Mouse (Mus musculus): ENCODE measurements around the gene Adcy2.

The Adcy2 gene

DNA sequence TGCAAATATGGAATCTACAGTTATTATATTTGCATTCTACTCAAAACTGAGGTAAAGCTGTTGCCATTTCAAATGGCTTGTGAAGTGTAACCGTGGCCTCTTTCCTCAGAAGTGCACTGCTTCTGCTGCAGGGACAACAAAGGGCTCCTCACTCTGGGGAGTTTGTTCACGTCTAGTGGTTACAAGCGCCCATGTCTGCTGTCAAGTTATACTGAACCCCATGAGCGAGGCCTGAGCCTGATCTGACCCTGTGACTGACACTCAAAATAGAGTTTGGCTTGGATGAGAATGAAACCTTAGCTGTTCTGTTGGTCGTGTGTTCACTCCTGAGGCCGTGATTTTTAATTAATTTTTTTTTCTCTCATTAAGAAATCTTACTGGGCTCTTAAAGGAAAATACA, 38.8 kb downstream of the Adcy2 start:
- DNase-seq: no peak

DNA sequence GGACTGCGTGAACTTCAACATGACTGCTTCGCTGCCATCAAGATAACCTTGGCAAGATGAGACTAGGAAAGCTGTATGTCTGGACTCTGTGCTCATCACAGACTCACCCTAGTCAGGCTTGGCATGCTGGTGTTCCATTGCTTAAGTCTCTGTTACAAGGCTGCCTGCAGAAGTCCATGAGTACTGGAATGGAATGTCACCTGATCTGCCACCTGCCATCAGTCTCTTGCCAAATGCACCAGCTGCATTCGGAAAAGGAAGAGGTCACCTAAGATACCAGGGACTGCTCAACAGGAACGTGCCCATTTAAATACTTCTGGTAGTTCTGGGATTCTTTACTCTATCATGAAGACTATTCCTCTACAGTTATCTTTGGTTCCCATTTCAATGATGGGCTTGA, 39.9 kb downstream of the Adcy2 start:
- no peak for DNase-seq

DNA sequence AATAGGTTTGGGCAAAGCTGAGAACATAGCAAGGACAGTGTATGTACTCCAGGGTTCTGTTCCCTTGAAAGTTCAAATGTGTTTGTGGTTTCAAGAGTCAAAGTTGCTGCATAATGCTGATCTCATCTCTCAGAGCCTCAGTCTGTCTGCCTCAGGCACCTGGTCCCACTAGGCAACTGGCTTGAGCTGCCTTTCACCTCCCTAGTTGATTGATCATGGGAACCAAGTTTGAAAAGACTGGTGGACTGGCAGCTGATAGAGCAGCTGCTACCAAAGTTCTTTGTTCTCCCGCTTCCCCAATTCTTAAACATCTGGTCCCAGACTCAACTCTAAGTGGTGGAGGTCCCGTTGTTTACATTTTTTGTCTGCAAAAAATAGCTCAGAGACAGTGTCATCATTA, 56.6 kb downstream of the Adcy2 start:
- DNase-seq: no peak

DNA sequence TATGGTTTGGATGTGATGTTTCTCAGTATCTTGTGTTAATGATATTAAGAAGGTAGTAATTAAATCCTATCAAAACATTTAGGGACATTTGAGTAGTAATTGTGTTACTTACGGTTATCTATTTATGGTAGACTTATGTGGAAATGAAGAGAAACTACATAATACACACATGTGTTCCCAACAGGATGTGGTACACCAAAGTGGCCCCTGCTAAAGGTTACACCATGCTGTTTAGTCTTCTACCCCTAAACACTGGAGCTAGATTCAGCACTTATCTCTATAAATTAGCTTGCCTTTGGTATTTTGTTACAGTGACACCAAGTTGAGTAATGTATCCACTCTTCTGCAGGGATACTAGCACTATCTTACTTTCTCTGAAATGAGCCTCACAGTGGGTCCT, 57.9 kb downstream of the Adcy2 start:
- no peak for DNase-seq

DNA sequence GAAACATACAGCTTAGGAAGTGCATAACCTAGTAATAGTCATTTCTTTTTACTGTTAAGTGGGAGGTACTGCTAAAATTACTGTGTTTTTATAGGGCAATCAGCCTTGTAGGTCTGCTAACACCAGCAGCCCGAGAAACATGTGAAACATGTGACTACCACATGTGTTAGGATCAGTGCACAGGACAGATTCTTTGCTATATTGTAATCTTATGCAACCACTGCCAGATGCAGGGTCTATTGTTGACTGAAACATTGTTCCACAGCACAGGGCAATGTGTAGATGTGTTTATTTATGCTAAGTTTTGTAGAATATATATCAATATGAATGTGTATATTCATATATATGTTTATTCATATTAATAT, 67.1 kb downstream of the Adcy2 start:
- DNase-seq: no peak

DNA sequence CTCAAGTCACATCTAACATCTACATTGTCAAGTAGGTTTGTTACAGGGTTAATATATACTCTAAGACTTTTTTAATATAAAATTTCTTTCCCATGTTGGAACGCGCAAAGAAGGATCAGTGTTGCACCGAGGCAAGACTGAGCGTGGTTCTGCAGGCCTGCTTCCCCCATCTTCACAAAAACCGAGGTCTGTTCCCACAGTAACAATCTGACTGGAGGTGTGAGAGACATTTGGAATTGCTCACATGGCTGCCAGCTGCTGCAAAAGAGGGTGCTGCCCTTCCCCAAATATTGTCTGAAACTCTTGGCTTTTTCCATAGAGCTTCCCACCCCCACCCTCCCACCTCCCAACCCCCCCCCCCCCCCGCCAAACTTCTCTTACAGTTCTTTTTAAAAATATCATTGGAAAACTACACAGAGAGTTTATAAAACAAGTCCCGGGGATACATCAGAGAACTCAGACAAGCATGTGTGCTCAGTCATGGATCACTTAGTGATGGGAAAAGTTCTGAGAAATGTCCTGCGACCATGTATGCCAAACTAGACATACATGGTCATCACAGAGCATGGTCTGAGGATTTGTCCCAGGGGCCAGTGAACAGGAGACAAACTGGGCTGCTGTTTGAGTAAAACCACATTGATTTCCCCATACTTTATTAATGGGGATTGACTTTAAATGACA, 67.6 kb downstream of the Adcy2 start:
- DNase-seq: no peak

DNA sequence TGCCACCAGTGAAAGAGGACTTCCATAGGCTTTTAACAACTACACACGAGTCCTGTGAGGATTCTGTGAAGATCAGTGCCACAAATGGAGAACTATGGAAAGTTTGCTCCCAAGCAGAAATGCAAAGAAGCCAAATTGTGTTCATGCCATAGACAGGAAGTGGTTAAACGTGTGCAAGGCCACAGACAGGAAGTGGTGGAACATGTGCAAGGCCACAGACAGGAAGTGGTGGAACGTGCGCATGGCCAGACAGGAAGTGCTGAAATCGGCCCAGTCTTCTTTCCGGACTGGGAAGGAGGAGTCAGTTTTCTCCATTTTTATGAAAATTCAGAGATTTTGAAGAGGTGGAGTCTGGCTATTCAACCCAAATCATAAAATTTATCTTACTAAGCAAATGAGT, 70.9 kb downstream of the Adcy2 start:
- no peak for DNase-seq

DNA sequence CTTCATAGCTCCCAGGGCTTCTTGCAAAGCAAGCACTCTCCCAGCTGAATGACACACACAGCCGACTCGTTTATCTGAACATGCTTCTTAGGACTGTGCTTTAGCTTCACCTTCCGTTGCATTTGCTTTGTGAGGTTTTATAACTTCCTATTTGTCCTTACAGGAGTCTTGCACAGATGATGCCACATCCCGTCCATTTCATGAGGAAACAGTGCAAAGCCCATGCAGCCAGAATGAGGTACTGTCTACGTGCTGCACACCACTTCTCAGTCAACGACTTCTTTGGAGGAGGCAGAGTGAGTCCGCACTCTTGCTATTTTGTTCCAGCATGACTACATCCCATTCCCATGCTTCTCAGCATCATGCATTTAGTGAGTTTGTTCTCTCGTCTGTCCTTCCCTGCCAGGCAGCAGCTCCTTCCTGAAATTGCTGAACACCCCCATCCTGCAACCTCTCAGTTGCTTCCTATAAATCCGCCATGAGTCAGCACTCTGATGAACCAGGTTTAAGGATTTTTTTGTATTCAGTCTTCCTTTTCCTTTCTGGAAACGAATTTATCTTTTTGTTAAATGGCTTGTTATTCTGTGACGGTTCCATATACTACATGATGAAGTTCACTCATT, 85.6 kb downstream of the Adcy2 start:
- no peak for DNase-seq

DNA sequence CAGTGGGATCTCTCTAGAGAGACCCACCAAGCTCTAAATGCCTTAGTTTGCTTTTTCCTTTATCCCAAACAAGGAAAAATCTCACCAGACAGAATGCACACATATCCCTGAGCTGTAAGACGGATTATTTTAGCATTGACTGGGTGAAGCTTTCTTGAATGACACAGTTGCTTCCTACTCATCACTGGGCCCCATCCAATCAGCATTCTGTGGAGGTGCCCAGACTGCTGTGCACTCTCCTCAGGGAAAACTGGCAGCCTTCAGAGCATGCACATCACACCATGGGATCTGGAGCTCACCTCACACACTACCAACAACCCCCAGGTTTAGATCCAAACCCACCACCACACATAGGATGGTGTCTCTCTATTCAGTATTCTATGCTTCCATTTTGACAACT, 92.7 kb downstream of the Adcy2 start:
- DNase-seq: no peak

DNA sequence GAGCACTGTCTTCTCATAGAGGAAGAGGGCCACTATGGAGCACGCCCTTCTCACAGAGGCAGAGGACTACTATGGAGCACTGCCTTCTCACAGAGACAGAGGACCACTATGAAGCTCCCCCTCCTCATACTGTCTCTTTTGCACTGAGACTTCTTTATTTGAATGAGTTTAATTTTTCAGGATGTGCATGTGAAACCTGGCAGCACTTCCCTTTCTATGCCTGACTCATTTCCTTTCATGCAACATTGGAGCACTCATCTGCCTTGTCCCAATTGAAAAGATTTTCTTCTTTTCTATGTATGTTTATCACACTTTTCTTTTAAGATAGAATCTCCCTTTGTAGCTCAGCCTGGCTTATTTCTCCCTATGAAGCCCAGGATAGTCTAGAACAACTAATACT, 96.6 kb downstream of the Adcy2 start:
- DNase-seq: no peak

DNA sequence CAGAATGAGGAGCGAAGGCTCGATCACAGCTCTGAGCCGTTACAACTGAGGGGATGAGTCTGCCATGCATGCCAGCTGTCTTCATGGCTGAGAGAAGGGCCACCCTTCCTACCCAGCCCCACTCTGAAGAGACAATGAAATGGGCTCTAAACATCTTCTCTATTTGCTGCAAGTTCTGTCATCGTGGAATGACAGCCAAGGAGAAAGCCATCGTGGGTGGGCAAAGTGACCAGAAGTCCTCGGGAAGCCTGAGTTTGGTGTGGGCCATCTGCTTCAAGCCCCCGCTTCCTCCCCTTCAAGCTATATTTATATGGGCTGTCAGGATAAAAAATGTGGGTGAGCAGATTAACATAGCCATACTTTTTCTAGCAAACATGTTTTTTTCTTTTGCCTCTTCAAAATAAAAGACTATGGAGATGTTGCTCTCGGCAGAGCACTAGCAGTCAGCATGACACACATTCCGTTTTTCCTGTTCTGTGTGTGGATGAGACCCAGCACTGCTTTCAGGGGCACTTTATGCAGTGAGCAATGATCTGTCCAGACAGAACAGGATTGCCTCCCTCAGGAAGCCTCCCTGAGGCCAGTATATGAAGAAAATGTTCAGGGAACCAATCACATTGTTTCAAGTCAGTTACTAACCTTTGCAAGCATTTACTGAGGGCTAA, 109.3 kb downstream of the Adcy2 start:
- no peak for DNase-seq

DNA sequence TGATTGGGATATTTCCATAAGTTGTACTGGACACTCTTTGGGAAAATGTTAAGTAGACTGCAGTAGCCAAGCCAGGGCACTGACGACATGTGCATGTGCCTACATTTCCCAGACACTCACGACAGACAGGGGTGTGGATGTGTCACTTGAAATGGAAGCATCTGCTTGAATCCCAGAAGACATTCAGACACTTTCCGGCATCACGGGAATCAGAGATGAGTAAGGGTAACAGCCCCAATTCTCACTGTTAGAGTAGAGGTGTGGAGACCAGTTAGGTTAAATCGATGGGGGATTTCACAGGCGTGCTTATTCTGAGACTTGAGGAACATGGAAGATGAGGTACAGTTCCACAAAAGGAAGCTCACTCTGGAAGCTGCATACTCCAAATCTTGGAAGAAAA, 130.6 kb downstream of the Adcy2 start:
- DNase-seq: no peak

DNA sequence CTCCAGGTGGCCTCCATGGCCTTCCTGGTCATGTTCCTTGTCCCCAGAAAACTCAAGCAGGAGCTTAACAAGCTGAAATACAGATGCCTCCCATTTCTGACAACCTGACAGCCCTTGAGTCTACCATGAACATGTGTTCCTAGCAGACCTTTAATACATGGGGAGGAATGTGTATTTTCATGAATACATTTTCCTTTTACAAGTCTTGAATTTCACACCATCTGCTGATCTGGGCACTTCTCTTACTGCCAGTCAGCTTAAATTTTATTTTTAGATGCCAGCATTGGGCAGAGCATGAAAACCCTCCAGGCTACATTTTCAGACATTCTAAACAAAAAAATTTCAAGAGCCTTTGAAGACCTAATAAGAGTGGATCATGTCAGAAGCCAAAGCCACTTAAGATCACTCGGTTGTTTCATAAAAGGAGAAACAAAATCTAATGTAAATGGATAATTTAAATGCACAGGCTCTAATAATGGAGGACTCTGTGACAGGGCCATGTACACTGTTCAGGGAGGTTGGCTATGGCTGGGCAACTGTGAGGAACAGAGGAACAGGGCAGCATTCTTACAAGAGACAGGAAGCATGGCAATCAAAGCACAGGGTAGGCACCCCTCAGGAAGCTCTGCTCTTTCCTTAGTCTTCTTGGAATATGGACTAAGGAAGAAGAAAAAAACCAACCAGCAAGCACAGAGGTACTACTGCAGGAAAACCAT, 131.2 kb downstream of the Adcy2 start:
- no peak for DNase-seq

DNA sequence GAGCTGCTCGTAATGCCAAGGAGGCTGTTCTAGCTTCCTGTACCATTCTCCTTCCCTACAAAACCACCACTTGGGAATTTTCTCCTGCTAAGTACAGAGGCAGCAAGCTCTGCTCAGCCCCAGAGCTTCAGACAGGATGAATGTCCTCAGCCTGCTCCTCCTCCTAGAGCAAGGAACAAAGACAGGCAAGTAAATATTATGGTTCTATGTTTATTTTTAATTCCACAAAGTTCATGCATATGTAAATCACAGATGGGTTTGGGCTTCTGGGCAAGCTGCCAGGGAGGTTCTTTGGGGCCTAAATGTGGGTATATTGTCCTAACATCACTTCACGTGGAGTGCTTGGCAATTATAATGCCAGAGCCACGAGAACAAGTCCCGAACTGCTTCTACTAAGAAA, 139.3 kb downstream of the Adcy2 start:
- no peak for DNase-seq

DNA sequence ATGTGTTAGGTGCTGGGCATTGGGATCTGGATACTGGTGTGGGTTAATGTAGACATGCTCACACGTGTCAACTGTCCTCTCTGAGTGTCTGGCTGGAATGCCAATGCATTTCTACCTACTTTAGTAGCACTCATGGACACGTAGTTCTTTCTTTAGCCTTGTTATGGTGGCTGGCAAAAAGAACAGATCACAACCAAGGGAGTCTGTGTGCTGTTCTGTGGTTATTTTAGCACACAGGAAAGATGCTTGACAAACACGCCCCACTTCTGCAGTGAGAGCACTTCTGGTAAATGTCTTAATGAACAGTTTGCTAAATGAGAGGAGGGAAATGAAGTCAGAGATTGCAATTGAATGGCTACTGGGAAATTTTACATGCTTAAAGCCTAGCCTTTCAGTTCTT, 151.1 kb downstream of the Adcy2 start:
- DNase-seq: no peak

DNA sequence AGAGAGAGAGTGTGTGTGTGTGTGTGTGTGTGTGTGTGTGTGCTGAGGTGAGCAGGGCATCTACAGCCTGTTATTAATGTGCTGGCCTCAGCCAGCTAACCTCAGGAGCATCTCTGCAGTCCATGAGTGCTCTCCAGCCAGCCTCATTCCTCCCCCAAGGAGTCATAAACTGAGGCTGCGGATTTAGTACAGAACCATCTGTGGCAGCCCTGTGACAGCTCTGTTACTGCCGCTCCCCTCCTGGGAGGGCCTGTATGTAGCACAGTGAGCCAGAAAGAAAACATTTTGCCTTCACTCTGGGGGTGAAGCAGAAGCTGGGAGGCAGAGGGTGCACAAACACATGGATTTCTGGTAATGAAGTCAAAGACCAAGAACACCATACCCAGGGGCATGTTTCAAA, 159.8 kb downstream of the Adcy2 start:
- no peak for DNase-seq

DNA sequence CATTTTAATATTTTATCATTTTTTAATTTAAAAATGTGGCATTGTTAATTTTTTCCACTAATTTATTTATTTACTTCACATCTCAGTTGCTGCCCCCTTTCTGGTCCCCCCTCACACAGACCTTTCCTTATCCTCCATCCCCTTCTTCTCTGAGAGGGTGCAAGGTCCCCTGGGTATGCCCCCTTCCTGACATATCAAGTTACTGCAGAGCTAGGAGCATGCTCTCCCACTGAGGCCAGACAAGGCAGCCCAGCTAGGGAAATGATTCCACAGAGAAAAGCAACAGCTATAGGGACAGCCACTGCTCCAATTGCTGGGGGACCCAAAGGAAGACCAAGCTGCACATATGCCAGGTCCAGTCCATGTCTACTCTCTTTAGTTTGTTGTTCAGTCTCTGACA, 163.2 kb downstream of the Adcy2 start:
- DNase-seq: no peak

DNA sequence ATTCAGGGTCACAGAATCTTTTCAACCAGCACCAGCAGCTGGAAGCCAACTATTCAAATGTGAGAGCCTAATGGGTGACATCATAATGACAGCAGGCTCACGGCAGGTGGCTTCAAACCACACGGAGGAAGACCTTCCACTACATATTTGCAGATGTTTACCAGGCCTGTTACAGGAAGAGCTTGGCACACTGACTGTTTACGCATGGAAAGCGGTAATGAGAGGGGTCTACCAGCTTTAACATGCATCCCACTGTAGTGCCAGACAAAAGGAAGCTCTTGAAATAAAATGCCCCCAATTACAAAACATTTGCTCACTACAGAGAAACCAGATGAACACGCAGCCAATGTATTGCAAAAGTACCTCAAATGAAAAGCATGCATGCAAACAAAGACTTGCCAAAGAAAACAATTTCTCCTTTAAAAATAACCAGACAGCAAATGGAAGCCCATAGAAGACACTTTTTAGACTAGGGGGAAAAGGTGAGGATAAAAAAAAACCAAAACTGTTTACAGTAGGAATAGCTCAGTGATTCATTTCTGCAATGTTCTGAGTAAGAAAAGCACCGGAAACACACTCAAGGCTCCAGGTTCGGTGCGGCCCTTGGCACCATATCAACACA, 163.8 kb downstream of the Adcy2 start:
- DNase-seq: no peak

DNA sequence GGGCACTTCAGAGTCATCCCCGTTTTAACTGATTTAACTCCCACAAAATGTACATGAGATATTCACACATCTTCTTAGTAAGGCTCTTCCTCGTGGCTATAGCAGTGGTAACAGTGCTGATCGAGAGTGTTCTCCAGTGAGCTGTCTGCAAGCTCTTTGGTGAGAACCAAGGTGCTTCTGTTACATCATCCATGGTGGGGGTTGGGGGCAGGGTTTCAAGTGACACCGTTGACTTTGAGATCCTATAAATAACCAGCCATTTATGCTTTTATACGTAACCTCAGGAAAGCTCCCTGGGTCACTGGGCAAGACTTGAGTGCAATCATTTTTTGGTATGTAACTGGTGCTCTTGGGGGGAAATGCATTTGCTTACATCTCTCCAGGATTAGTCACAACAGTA, 167.2 kb downstream of the Adcy2 start:
- no peak for DNase-seq

DNA sequence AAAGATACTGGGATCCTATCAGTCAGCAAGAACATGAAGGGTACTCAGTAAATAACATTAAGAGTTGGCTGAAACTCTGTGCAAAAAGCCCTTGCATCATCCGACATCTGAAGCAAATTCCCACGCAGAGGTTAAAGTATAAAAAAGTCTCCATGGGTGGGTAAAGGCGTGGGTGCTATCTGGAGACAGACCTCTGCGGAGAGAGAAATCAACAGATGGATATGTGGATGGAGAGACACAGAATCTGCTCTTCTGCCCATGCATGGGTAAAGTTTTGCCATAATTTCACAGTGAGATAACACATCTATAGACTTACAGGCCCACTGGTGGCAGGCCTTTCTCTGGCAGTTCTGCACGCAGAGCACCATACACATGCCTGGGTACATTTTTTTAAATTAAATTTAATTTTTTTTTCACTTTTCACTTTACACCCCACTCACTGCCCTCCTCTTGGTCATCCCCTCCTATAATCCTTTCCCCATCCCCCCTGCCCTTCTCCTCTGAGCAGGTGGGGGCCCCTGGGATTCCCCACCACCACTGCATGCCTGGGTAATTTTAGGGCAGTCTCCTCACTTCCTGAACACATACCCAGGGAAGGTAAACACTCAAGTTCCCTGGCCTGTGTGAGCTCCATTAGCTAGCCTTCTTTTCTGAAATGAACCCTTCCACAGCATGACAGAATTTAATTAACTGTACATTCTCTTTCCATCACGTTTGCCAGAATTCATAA, 169.1 kb downstream of the Adcy2 start:
- no peak for DNase-seq

DNA sequence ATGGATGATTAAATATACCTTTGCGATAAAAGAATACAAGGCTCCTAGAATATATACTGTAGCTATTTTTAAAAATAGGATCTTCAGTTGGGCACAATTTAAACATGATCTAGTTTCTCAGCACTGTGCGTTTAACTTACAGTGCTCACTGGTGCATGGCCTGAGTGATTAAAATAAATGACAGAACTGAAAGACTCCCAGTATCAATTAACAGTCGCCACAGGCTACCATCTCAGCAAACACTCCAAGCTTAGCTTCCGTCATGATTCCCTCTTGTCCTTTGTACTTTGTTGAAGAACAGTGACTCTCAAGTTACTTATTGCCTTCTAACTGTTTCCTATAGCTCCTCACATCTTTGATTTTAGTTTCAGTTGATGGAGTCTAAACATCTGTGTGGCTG, 170.9 kb downstream of the Adcy2 start:
- no peak for DNase-seq

DNA sequence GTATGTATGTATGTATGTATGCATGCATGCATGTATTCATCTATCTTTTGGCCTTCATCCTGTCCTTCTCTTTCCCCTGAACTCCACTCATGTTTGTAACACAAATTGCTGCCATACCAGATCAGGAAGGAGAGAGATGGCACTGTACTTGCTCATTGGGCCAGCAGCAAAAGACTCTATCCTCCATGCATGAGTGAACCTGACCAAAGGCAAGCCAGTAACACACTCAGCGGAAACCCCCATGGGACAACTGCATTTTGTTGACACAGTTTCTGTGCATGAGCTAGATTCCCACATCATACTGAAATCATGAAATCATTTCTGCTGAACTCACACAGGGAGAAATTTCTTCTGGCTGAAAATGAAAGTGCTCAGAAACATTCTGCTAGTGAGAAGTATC, 172.9 kb downstream of the Adcy2 start:
- DNase-seq: no peak

Measured in kidney, adult 9 months (tissue).